Mouse (Mus musculus) pancreas, adult 10 weeks (tissue): ENCODE data around the gene Adgrf1. TPM values are rescaled to one million over a fixed set of nuclear protein-coding genes. Genes with fewer than 3 reads are reported as not detected.

ENCODE experiments used
- polyA plus RNA-seq: library from polyadenylated mRNA; stranded (reverse); fragments of 350-450 nt; fragmentation: Illumina TruSeq; extraction: RNeasy Lipid Tissue Mini Kit (QIAGEN cat#74804); gene quantifications from one replicate; pipeline ENCODE4 v1.2.3, GENCODE M21; 2015; ENCODE audit warnings: low read depth, low replicate concordance; ENCODE audit not compliant: insufficient read depth

Gene Adgrf1
- polyA plus RNA-seq = not detected

GRCm38 (mm10) chr17:43270161-43270560 is at the start of gene Adgrf1:
TSS of gene Adgrf1 (plus strand) at chr17:43270329.

GRCm38 (mm10) chr17:43359826-43360619 is 89.9 kb downstream of the Adgrf1 start, which contains the start of gene Adgrf5:
TSS of gene Adgrf5 (plus strand) at chr17:43360451.

Other genes with a start within 250 kb of the Adgrf1 start
- 39.2 TPM for gene Adgrf5, start 90.1 kb downstream of the Adgrf1 start, polyA plus RNA-seq
- not detected for gene Mep1a, start 232.5 kb downstream of the Adgrf1 start, polyA plus RNA-seq